Mouse (Mus musculus) T-helper 2 cell (primary cell): ENCODE measurements around the gene Tshz2.

ENCODE experiments used
- in situ Hi-C: fragments of 300-600 bp; cut with MboI, MseI; formaldehyde crosslinking; loops from one replicate; pipeline ENCODE4 v1.15.1; 2025; ENCODE audit warnings: high pct_unique_total_duplicates

Gene Tshz2

DNA sequence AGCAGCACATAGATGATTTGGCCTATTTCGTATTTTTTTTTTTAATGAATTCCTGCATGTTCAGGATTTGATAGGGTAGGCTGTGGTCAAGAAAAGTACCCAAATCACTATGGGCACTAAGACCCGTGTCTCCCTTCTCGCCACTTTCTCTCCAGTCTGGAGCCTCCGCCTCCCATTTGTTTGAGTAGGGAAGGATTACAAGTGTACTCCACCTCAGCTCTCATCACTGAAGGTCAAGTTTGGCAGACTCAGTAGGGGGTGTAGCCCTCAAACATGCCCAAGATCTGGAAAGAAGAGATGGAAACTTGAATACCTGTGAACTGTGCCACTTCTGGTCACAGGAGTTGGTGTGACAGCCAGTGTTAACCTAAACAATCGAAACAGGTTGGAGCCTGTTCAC, 66.3 kb downstream of the Tshz2 start:
- in situ Hi-C loops: no loop called here

GRCm38 (mm10) chr2:169699862-169700511, 67.2 kb downstream of the Tshz2 start:
- in situ Hi-C loops: no loop called here

- in situ Hi-C loops: no loop called here
Measured at GRCm38 (mm10) chr2:169702725-169703486, 70.1 kb downstream of the Tshz2 start.

- in situ Hi-C loops: no loop called here
Measured at GRCm38 (mm10) chr2:169721793-169722326, 89.0 kb downstream of the Tshz2 start.

DNA sequence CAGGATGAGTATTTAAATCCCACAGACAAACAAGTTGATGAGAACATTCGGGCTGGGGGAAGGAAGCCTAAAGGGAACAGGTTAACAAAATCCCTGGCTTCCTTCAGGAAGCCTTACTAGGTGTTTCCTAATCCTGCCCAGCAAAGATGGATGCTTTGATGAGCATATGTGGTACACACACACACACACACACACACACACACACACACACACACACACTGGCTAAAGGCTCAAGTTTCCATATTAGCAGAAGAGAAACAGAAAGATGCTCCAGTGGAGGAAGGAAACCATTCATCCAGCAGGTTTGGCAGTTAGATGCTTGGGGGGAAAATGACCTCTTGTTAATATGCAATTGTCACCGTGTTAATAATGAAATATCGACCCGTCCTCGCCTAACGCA, 89.5 kb downstream of the Tshz2 start:
- in situ Hi-C loops: no loop called here

DNA sequence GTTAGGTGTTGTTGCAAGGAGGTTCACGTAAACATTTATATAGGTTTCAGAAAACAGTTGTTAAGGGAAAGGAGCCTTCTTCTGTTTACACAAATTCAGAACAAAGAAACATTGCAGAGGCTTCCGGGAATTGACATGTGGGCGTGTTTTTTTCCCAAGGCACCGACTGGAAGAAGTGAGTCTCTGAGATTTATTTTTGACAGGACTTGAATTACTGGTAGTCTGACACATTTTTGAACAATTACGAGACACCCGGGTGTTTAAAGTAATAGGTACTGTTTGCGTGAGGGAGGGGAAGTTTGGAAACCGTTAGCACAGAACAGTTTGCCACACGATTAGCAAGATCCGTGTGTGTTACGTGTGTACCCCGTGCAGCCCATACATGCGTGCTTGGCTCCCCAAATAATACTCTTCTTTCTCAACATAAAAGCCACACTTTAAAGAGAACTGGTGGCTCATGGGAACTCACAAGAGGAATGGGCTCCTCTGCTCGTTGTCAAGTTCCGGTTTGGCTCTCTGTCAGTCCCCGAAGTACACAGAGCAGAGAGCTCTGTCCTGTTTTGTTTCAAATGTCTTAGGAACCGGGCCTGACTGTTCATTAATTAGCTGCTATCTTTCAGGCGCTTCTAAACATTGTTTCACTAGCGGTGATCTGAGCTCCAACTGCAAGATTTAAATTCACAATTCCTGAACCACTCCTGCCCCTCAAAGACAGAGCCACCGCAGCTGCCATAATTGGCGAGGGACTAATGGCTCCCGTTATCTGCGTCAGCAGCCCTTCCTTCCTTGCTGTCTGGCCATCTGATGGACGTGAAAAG, 91.0 kb downstream of the Tshz2 start:
- in situ Hi-C loops: no loop called here

GRCm38 (mm10) chr2:169728651-169729280, 96.0 kb downstream of the Tshz2 start:
- in situ Hi-C loops: no loop called here

DNA sequence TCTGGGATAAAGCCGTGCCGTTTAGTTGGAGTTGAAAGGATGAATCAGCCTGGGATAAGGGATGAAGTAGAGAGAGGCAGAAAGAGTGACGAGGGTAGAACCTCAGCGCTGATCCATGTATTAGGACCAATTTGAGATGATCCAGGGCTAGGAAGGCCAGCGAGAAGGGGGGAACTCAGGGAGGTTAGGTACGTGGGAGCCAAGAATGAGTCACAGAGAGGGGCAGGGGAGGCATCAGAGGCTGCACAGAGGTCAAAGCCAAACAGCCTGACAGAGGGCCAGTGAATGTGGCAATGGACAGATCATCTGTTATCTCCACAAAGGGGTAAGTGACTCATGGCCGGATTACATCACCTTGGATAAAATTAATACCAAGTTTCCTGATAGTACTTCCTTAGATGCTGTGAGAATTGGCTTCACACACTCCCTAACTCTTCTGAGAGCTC, 97.8 kb downstream of the Tshz2 start:
- in situ Hi-C loops: no loop called here

DNA sequence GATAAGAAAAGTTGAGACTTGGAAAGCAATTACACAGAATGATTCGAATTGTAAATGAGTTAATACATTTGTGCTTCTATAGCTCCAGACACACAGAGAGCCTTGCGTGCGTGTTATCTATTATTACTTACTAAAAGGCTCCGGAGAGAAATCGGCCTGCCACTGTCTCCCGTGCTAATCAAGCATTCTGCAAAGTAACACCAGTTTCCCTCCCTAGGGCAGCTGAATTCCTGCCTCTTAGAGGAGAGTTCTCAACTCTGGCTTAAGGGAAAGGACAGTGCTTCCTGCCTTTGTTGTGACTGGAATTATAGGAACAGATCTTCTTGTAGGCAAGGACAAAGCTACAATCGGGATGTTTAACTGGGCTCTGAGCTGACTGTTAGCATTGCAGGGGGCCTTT, 101.2 kb downstream of the Tshz2 start:
- in situ Hi-C loops: no loop called here

GRCm38 (mm10) chr2:169735475-169736406, 102.9 kb downstream of the Tshz2 start:
- in situ Hi-C loops: no loop called here

- in situ Hi-C loops: no loop called here
Measured at GRCm38 (mm10) chr2:169740996-169741395, 108.2 kb downstream of the Tshz2 start.

- in situ Hi-C loops: no loop called here
Measured at GRCm38 (mm10) chr2:169742791-169743190, 110.0 kb downstream of the Tshz2 start.

GRCm38 (mm10) chr2:169743294-169743693, 110.5 kb downstream of the Tshz2 start:
- in situ Hi-C loops: no loop called here

DNA sequence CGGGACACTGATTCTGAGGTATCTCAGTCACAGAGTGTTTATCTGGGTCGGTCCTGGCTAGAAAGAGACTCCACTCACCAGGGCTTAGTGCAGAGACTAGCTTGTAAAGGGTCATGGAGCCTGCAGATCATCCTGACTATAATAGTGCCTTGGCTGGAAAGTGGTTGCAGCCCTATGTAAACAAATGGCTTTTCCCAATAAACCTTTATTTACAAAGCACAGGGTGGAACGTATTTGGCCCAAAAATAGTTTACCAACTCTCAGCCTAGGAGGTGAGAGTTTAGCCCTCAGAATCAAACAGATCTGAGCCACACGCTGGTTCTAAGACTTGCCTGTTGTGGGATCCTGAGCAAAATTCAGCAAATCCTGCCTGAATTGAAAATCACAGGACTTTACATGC, 111.1 kb downstream of the Tshz2 start:
- in situ Hi-C loops: no loop called here

GRCm38 (mm10) chr2:169747114-169747642, 114.4 kb downstream of the Tshz2 start:
- in situ Hi-C loops: no loop called here

DNA sequence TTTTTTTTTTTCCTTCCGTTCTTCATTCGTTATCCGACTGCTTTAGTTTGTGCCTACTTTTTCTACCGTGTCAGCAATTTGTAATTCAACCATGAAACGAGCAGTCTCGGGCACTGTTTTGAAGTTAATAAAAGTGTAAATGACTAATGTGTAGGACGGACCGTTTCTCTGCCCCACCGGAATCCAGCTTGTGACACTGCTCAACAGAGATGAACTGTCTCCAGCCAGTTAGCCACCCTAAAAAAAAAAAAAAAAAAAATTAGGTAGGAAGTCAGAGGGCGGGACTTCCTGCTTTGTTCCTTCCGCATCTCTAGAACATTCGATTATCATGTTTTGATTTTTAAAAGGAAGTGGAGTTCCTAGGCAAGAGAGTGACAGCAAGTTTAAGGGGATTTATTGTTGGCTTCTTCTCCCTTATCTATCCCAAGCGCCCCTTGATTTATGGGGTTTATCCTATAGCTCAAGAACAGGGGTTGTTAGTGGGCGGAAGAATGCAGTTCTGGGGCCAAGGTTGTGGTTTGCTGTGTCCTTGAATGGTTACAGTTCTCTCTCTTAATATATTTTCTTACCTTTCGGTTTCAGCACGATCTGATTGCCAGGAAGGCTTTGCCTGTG, 116.6 kb downstream of the Tshz2 start:
- in situ Hi-C loops: no loop called here

DNA sequence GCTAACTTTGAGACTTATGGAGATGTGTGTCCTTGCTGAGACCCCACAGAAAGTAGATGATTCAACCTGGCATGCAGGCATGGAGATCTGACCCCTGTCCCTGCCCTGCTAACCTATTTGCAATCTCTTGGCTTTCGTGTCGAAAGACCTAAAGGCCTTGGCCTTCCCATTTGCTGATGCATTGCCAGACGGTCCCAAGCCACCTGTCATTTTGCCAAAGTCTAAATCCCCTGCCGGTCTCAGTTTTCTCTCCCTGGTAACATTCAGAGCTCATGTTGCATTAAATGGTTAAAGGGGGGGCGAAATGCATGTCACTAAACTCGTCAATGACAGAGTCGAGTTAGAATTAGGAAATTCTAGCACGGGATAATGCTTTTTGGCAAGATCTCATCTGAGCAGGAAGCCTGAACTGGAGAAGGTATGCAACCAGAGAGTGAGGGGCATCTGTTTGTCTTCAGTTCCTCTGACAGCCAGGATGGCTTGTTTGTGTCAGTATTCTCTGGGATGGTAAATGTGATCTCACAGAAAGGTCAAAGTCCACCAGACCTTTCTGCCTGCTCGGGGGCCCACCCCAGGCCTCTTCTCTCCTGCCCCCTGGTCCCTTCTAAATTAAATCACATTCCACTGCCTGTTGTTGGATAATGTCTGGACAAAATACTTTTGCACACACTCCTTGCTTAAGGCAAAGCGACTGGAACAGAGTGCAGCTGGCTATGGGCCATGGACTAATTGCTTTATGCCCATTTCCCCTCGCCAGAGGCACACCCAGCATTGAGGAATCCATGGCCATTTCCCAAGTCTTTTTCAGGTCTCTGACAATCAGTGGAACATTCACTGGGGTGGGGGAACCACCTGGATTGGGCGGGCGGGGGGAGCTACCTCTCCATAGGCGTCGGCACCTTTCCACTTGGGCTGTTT, 118.0 kb downstream of the Tshz2 start:
- in situ Hi-C loops: no loop called here

- in situ Hi-C loops: no loop called here
Measured at GRCm38 (mm10) chr2:169752126-169752525, 119.3 kb downstream of the Tshz2 start.

GRCm38 (mm10) chr2:169753432-169753831, 120.6 kb downstream of the Tshz2 start:
- in situ Hi-C loops: no loop called here
